Mouse (Mus musculus): ENCODE measurements around the gene Afap1. TPM values are rescaled to one million over a fixed set of nuclear protein-coding genes. Genes with fewer than 3 reads are reported as not detected.

Gene Afap1
- total and polyA plus RNA-seq, 3 experiments: 0.03 to 0.04 TPM; not detected in 1

DNA sequence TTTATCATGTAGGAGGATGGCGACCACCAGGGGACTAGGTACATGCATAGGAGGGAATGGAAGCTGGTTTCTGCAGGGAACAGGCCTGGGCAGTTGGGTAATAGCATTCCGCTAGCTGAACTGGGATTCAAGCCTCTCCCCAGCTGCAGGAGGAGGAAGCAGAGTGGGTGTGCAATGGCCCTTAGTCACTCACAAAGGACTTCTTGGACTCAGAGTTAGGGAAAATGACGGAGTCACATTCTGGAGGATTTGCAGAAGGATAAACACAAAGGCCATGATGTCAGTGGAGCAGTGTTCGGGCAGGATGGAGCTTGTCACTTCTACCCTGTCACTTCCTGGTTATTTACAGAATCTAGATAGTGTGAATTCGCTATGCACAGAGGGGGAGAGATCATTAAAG, 50.4 kb downstream of the Afap1 start:
- TF ChIP-seq ZMIZ1 (IDR thresholded peaks at IDR 0.05; ENCODE audit: low read depth, low read length): no peak
- TF ChIP-seq POLR2AphosphoS2 (IDR thresholded peaks at IDR 0.05; ENCODE audit: low read length): no peak
- TF ChIP-seq MAFK (IDR thresholded peaks at IDR 0.05; ENCODE audit: borderline replicate concordance, low read depth, low read length): no peak
- TF ChIP-seq NRF1 (IDR thresholded peaks at IDR 0.05; ENCODE audit: insufficient read depth, low read depth, low read length, poor library complexity, severe bottlenecking): no peak
- TF ChIP-seq TCF12 (IDR thresholded peaks at IDR 0.05; ENCODE audit: low read depth, low read length): no peak
- TF ChIP-seq ZNF384 (IDR thresholded peaks at IDR 0.05; ENCODE audit: low read depth, low read length): no peak
- no peak for TF ChIP-seq ELF1 (IDR thresholded peaks at IDR 0.05; ENCODE audit: low read depth, low read length)
- TF ChIP-seq ZKSCAN1 (IDR thresholded peaks at IDR 0.05; ENCODE audit: low read depth, low read length): no peak
- TF ChIP-seq USF2 (IDR thresholded peaks at IDR 0.05; ENCODE audit: borderline replicate concordance in 1 of 2, insufficient read depth in 1 of 2, low read depth in 1 of 2, low read length in 2 of 2): no peak
- no peak for TF ChIP-seq USF1 (IDR thresholded peaks at IDR 0.05; ENCODE audit: low read depth, low read length)
- TF ChIP-seq SMC3 (IDR thresholded peaks at IDR 0.05; ENCODE audit: low read depth, low read length): no peak
- TF ChIP-seq POLR2AphosphoS5 (IDR thresholded peaks at IDR 0.05; ENCODE audit: borderline replicate concordance, low read depth, low read length): no peak
- TF ChIP-seq POLR2A (IDR thresholded peaks at IDR 0.05; ENCODE audit: control insufficient read depth in 1 of 2, insufficient read depth in 1 of 2, low read depth in 1 of 2, low read length in 2 of 2, poor library complexity in 1 of 2): no peak
- no peak for TF ChIP-seq RCOR1 (IDR thresholded peaks at IDR 0.05; ENCODE audit: low read depth, low read length)
- no peak for TF ChIP-seq MYC (IDR thresholded peaks at IDR 0.05; ENCODE audit: low read depth, low read length)
- no peak for TF ChIP-seq CHD2 (IDR thresholded peaks at IDR 0.05; ENCODE audit: low read length)
- Histone ChIP-seq H3K9me3 (replicated peaks; ENCODE audit: insufficient read depth, low read length) (no peaks in the 10 kb centered on the region), H3K27ac (ENCODE audit: control insufficient read depth, low read depth, low read length) (no peak overlapping the region), H3K27me3 (ENCODE audit: control insufficient read depth in 1 of 2, insufficient read depth in 2 of 2, low read length in 2 of 2) (no peaks in the 10 kb centered on the region), H3K4me3 (ENCODE audit: control insufficient read depth in 1 of 2, insufficient read depth in 1 of 2, low read depth in 2 of 2, low read length in 2 of 2) (no peak overlapping the region), H3K79me2 (ENCODE audit: control insufficient read depth, insufficient read depth, low read length, poor library complexity) (no peaks in the 10 kb centered on the region), H3K4me1 (ENCODE audit: control insufficient read depth in 1 of 2, insufficient read depth in 2 of 2, low read length in 2 of 2) (no peaks in the 10 kb centered on the region), H3K36me3 (ENCODE audit: control insufficient read depth in 1 of 2, insufficient read depth in 2 of 2, low read length in 2 of 2) (no peaks in the 10 kb centered on the region), H3K9ac (ENCODE audit: control insufficient read depth, low read depth, low read length, poor library complexity, severe bottlenecking) (no peak overlapping the region)
- DNase-seq (ENCODE audit: low read depth, low spot score): no peak

DNA sequence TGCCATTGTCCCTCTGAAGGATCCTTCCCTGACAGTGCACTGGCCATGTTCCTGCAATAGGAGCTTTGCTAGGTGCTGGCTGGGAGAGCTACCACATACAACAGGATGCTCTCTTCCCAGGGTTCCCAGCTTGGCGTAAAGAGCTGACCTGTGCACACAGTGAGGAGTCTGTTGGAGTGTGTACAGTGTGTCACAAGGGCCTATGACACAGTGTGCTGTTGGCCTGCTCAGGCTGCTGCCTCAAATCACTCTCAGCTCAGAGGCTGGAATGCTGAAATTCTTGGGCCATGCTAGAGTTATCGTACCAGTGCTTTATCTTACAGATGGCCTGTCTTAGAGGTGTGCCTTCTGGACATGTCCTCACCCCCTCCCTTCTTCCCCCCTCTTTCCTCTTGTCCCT, 53.7 kb downstream of the Afap1 start:
- no peak overlapping the region for H3K4me3 ChIP-seq (ENCODE audit: control insufficient read depth in 1 of 2, insufficient read depth in 1 of 2, low read depth in 2 of 2, low read length in 2 of 2)
- TF ChIP-seq MAZ (IDR thresholded peaks at IDR 0.05; ENCODE audit: low read depth, low read length) (no peak), SIN3A (IDR thresholded peaks at IDR 0.05; ENCODE audit: low read length) (no peak)
- no peaks in the 10 kb centered on the region for H3K4me1 ChIP-seq (ENCODE audit: control insufficient read depth in 1 of 2, insufficient read depth in 2 of 2, low read length in 2 of 2)
- no peaks in the 10 kb centered on the region for H3K9me3 ChIP-seq (replicated peaks; ENCODE audit: insufficient read depth, low read length)
- no peak for DNase-seq (ENCODE audit: low read depth, low spot score)
- no peak overlapping the region for H3K27ac ChIP-seq (ENCODE audit: control insufficient read depth, low read depth, low read length)
- no peaks in the 10 kb centered on the region for H3K27me3 ChIP-seq (ENCODE audit: control insufficient read depth in 1 of 2, insufficient read depth in 2 of 2, low read length in 2 of 2)
- H3K9ac ChIP-seq (ENCODE audit: control insufficient read depth, low read depth, low read length, poor library complexity, severe bottlenecking): no peak overlapping the region
- no peaks in the 10 kb centered on the region for H3K36me3 ChIP-seq (ENCODE audit: control insufficient read depth in 1 of 2, insufficient read depth in 2 of 2, low read length in 2 of 2)
- H3K79me2 ChIP-seq (ENCODE audit: control insufficient read depth, insufficient read depth, low read length, poor library complexity): no peaks in the 10 kb centered on the region
